Mouse (Mus musculus): Measurements from ENCODE around the gene Dnaaf5. TPM values are rescaled to one million over a fixed set of nuclear protein-coding genes. Genes with fewer than 3 reads are reported as not detected.

The Dnaaf5 gene
- polyA plus RNA-seq (2012; rRNA removed) (6.5 and 8.6 TPM in 2 replicates), polyA plus RNA-seq (2014; fragmentation: Nextera tagmentation; extraction: Ambion mirVana) (2.0 and 2.2 TPM in 2 replicates)

- Histone ChIP-seq H3K9ac (replicated peaks) (peak within 1 kb of the TSS; percentile 72), H3K9me3 (ENCODE audit: control insufficient read depth, low read length) (no peaks in the 10 kb centered on the region), H3K27me3 (ENCODE audit: control insufficient read depth, insufficient read depth, low read length) (no peaks in the 10 kb centered on the region), H3K4me3 (ENCODE audit: insufficient read depth in 1 of 2, low read depth in 2 of 2, low read length in 2 of 2) (peak within 1 kb of the TSS; percentile 78 to 81), H3K4me2 (ENCODE audit: low read depth) (peak within 1 kb of the TSS; percentile 98), H3K36me3 (replicated peaks; ENCODE audit: control insufficient read depth, insufficient read depth, low read depth) (no peaks in the 10 kb centered on the region), H3K27ac (no peak within 1 kb of the TSS), H3K4me1 (replicated peaks; ENCODE audit: control insufficient read depth in 2 of 2, insufficient read depth in 2 of 2, low read length in 1 of 2) (peaks cover 3 to 13% of the 10 kb centered on the region in 2 experiments; a peak in 3 of 4 replicates)
- DNase-seq (ENCODE audit: low read depth in 3 of 3, low spot score in 3 of 3) (peak; percentile 94 to 97 (median 96)), ATAC-seq (ENCODE audit: insufficient read depth) (peak; percentile 92)
- WGBS (ENCODE audit: insufficient replicate concordance): under 1% methylated on average over 87 of the region's 87 CpGs
- TF ChIP-seq CTCF (IDR thresholded peaks at IDR 0.05; ENCODE audit: low read depth) (no peak), EP300 (IDR thresholded peaks at IDR 0.05; ENCODE audit: low read depth) (no peak)
Measured at GRCm38 (mm10) chr5:139149681-139150602, at the start of gene Dnaaf5, which contains the start of gene Prkar1b. TSS of gene Dnaaf5 (plus strand) at chr5:139150223. TSS of gene Prkar1b (minus strand) at chr5:139150001.

- Histone ChIP-seq H3K9me3 (ENCODE audit: control insufficient read depth, low read length) (no peaks in the 10 kb centered on the region), H3K27me3 (ENCODE audit: control insufficient read depth, insufficient read depth, low read length) (no peaks in the 10 kb centered on the region), H3K4me3 (ENCODE audit: insufficient read depth in 1 of 2, low read depth in 2 of 2, low read length in 2 of 2) (no peak overlapping the region), H3K4me1 (replicated peaks; ENCODE audit: control insufficient read depth in 2 of 2, insufficient read depth in 2 of 2, low read length in 1 of 2) (0 out of 4 replicates have a peak, but pooled peaks cover 0 to 2% of the 10 kb centered on the region in 2 experiments), H3K4me2 (ENCODE audit: low read depth) (no peak overlapping the region), H3K9ac (replicated peaks) (no peak overlapping the region), H3K27ac (no peak overlapping the region), H3K36me3 (replicated peaks; ENCODE audit: control insufficient read depth, insufficient read depth, low read depth) (no peaks in the 10 kb centered on the region)
- DNase-seq (ENCODE audit: low read depth in 3 of 3, low spot score in 3 of 3) (no peak), ATAC-seq (ENCODE audit: insufficient read depth) (no peak)
- WGBS (ENCODE audit: insufficient replicate concordance): 65% methylated on average over 6 of the region's 6 CpGs
- no peak for TF ChIP-seq CTCF (IDR thresholded peaks at IDR 0.05; ENCODE audit: low read depth)
- no peak for TF ChIP-seq EP300 (IDR thresholded peaks at IDR 0.05; ENCODE audit: low read depth)
Measured at GRCm38 (mm10) chr5:139101783-139102182, 48.2 kb upstream of the Dnaaf5 start.

- 50% methylated on average over 9 of the region's 9 CpGs for WGBS (ENCODE audit: insufficient replicate concordance)
- H3K27me3 ChIP-seq (ENCODE audit: control insufficient read depth, insufficient read depth, low read length): no peaks in the 10 kb centered on the region
- no peak overlapping the region for H3K4me2 ChIP-seq (ENCODE audit: low read depth)
- no peak overlapping the region for H3K27ac ChIP-seq
- H3K9ac ChIP-seq (replicated peaks): no peak overlapping the region
- no peaks in the 10 kb centered on the region for H3K9me3 ChIP-seq (ENCODE audit: control insufficient read depth, low read length)
- H3K36me3 ChIP-seq (replicated peaks; ENCODE audit: control insufficient read depth, insufficient read depth, low read depth): no peaks in the 10 kb centered on the region
- ATAC-seq (ENCODE audit: insufficient read depth) (no peak), DNase-seq (ENCODE audit: low read depth in 3 of 3, low spot score in 3 of 3) (no peak)
- H3K4me3 ChIP-seq (ENCODE audit: insufficient read depth in 1 of 2, low read depth in 2 of 2, low read length in 2 of 2): no peak overlapping the region
- TF ChIP-seq CTCF (IDR thresholded peaks at IDR 0.05; ENCODE audit: low read depth): peak; percentile 59
- TF ChIP-seq EP300 (IDR thresholded peaks at IDR 0.05; ENCODE audit: low read depth): no peak
- H3K4me1 ChIP-seq (replicated peaks; ENCODE audit: control insufficient read depth in 2 of 2, insufficient read depth in 2 of 2, low read length in 1 of 2): no peaks in the 10 kb centered on the region; a peak in 1 of 4 replicates
Measured at GRCm38 (mm10) chr5:139107815-139108214, 42.2 kb upstream of the Dnaaf5 start.

- Histone ChIP-seq H3K4me1 (replicated peaks; ENCODE audit: control insufficient read depth in 2 of 2, insufficient read depth in 2 of 2, low read length in 1 of 2) (no peaks in the 10 kb centered on the region; a peak in 1 of 4 replicates), H3K36me3 (replicated peaks; ENCODE audit: control insufficient read depth, insufficient read depth, low read depth) (no peaks in the 10 kb centered on the region), H3K9me3 (ENCODE audit: control insufficient read depth, low read length) (no peaks in the 10 kb centered on the region), H3K9ac (replicated peaks) (no peak overlapping the region), H3K27me3 (ENCODE audit: control insufficient read depth, insufficient read depth, low read length) (no peaks in the 10 kb centered on the region), H3K27ac (no peak overlapping the region), H3K4me2 (ENCODE audit: low read depth) (no peak overlapping the region), H3K4me3 (ENCODE audit: insufficient read depth in 1 of 2, low read depth in 2 of 2, low read length in 2 of 2) (no peak overlapping the region)
- WGBS (ENCODE audit: insufficient replicate concordance): 72% methylated on average over 2 of the region's 2 CpGs
- TF ChIP-seq CTCF (IDR thresholded peaks at IDR 0.05; ENCODE audit: low read depth) (no peak; the same call in 1 of the 2 replicates), EP300 (IDR thresholded peaks at IDR 0.05; ENCODE audit: low read depth) (no peak)
- DNase-seq (ENCODE audit: low read depth in 3 of 3, low spot score in 3 of 3) (no peak), ATAC-seq (ENCODE audit: insufficient read depth) (no peak)
Measured at GRCm38 (mm10) chr5:139110140-139110855, 39.7 kb upstream of the Dnaaf5 start.
